ENCODE assay signal across 22 mouse cellular contexts in genomic region chr17:84334241-84335014, GRCm38 (mm10).
DNase-seq lines count a peak whose midpoint lies in the region; ATAC-seq and TF ChIP-seq lines count a peak whose summit lies in the region.
"Had no signal": no experiment of that assay in that cellular context is flagged by ENCODE, and none has a peak within 500 bp of the region (broad histone marks: within the 10 kb centered on the region; RNA-seq: fewer than 3 reads in every experiment).

No protein-coding gene starts in this region.

- H3K4me1 ChIP-seq in bone marrow macrophage, adult 2 months (ENCODE audit: control insufficient read depth, insufficient read depth, low read length) = peaks cover 51% of the 10 kb centered on the region
- H3K4me1 ChIP-seq: embryonic facial prominence, embryonic 15.5 days; intestine, embryonic 15.5 days; neural tube, embryonic 15.5 days had no signal

- peak; percentile 37 for ATAC-seq in megakaryocyte progenitor cell, adult 5-6 weeks (replicated peaks; ENCODE audit: poor library complexity)
- ATAC-seq: forebrain, embryonic 16.5 days; intestine, embryonic 15.5 days had no signal

- no peak overlapping the region for H3K4me3 ChIP-seq in bone marrow macrophage, adult 2 months (ENCODE audit: insufficient read depth, low read length)
- H3K4me3 ChIP-seq: embryonic facial prominence, embryonic 15.5 days; forebrain, embryonic 10.5 days; hindbrain, embryonic 15.5 days; intestine, embryonic 15.5 days; layer of hippocampus, adult 2 months; neural tube, embryonic 15.5 days had no signal

- no peak for TF ChIP-seq CTCF in bone marrow macrophage, adult 2 months (IDR thresholded peaks at IDR 0.05; ENCODE audit: low read depth, low read length)

- intact Hi-C loops in heart, postnatal 14 days (cut with DNase I) = no loop called here

- peak; percentile 76 for DNase-seq in 3T3-L1 (ENCODE audit: low read depth, low spot score)
- peak; percentile 31 for DNase-seq in CD4-positive helper T cell, adult 2 months (ENCODE audit: low read depth, low spot score)
- no peak for DNase-seq in ovary, postnatal 14 days (ENCODE audit: low spot score)
- no peak for DNase-seq in spleen, postnatal 14 days (ENCODE audit: low spot score in 2 of 2)
- DNase-seq in heart, postnatal 14 days = no peak
- DNase-seq: adrenal gland, postnatal 25 days; cerebellum, adult 9-10 months; gastrocnemius, postnatal 14 days; kidney, adult 8-10 months; kidney, postnatal 25 days; lung, adult 18-20 months; lung, postnatal 14 days had no signal

- TF ChIP-seq POLR2A in bone marrow macrophage, adult 2 months (IDR thresholded peaks at IDR 0.05; ENCODE audit: borderline replicate concordance, low read depth, low read length) = no peak

- H3K27ac ChIP-seq in bone marrow macrophage, adult 2 months (ENCODE audit: insufficient read depth, low read depth, low read length) = peak overlapping the region; percentile 56
- H3K27ac ChIP-seq: embryonic facial prominence, embryonic 15.5 days; forebrain, embryonic 10.5 days; hindbrain, embryonic 15.5 days; intestine, embryonic 15.5 days; layer of hippocampus, adult 2 months; neural tube, embryonic 15.5 days; stomach, postnatal 0 days had no signal

Comparison
In these comparisons a context has a peak if more than half of its experiments do, and no peak if none do; other contexts are left out.
1. DNase-seq: peak in 3T3-L1 (single experiment) and CD4-positive helper T cell, adult 2 months (single experiment); none in ovary, postnatal 14 days (single experiment), spleen, postnatal 14 days (0 of 2) and heart, postnatal 14 days (0 of 2).